Mouse (Mus musculus) bone marrow macrophage, adult 2 months (primary cell): Measurements from ENCODE around the gene Slc28a1.

Experiments used
- CTCF ChIP-seq: IDR thresholded peaks from 2 replicates; pipeline ENCODE4 v1.5.1; 2012; ENCODE audit warnings: low read depth, mild to moderate bottlenecking, low read length, moderate library complexity
- POLR2A ChIP-seq: IDR thresholded peaks from 2 replicates; pipeline ENCODE4 v1.6.1; 2012; ENCODE audit warnings: mild to moderate bottlenecking, low read depth, low read length, borderline replicate concordance

- TF ChIP-seq CTCF (peak; percentile 77), POLR2A (no peak)
Measured at GRCm38 (mm10) chr7:81154960-81155359, 40.4 kb downstream of the Slc28a1 start.
